Mouse (Mus musculus) T-helper 1 cell (primary cell): ENCODE measurements around the gene Eef2k.

Experiments
- in situ Hi-C: fragments of 300-600 bp; cut with MboI, MseI; formaldehyde crosslinking; loops from one replicate; pipeline ENCODE4 v1.15.1; 2025; ENCODE audit warnings: high pct_unique_total_duplicates

Eef2k gene

DNA sequence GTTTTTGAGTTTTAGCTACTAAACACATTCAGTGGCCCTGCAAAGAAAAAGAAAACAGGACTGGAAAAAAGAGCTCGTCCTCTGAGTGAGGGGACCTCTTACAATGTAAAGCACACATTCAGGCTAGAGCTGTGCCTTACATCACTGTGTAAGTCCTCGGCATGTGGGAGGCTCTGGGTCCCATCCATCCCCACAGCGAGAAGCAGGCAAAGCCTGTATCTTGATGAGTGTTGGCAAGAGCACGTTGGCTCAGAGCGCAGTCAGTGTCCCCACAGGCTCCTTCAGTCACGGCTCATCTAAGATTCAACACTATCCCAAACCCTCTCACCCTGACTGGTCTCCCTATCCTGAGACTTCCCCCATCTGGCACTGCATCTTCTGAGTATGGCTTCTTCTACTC lies 35.6 kb downstream of the Eef2k start:
- in situ Hi-C loops, result no loop called here

GRCm38 (mm10) chr7:120879972-120880371 lies 37.3 kb downstream of the Eef2k start:
- in situ Hi-C loops, result no loop called here

DNA sequence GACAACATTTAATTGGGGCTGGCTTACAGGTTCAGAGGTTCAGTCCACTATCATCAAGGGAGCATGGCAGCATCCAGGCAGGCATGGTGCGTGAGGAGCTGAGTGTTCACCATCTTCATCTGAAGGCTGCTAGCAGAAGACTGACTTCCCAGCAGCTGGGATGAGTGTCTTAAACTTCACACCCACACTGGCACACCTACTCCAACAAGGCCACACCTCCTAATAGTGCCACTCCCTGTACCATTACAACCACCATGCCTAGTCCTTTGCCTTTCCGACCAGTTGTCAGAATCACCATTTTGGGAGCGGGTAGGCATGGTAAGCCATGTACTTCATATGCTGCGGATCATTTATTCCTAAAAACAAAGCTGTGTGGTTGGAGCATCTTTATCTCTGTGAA lies 38.1 kb downstream of the Eef2k start:
- in situ Hi-C loops, result no loop called here

- in situ Hi-C loops, result no loop called here
Measured at GRCm38 (mm10) chr7:120881451-120881850, 38.8 kb downstream of the Eef2k start.

DNA sequence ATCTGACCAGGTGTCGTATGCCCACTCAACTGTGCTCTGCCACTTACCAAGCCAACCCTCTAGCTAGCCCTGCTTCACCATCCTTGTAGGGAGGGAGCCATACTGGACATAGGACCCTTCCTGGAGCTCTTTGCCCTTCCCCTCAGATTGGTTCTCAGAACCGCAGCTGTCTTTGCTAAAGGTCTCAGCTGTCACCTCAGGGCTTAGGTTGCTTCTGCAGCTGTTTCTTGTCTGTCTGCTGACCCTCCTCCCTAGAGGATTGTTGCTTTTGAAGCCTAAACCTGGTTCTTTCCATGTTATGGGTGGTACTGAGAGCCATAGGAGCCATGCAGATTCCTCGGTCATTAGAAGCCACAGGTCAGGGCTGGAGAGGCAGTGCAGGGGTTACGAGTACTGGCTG lies 40.0 kb downstream of the Eef2k start:
- in situ Hi-C loops, result no loop called here

GRCm38 (mm10) chr7:120883523-120884290 lies 41.1 kb downstream of the Eef2k start:
- in situ Hi-C loops, result no loop called here

DNA sequence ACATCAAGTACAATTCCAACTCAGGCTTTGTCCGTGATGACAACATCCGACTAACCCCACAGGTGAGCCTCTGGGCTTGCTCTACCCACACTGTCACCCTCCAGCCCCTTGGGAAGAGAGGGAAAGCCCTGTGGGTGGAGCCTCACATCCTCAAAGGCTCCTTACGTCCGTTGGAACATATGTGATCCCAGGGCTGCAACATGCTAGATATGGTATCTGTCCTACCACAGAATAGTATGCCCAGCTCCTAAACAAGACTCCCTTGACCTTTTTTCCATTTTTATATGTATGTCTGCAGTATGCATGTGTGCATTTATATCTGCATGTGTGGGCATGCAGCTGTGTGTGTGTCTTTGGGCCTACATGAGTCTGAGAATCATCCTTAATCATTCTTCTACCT lies 42.1 kb downstream of the Eef2k start:
- in situ Hi-C loops, result no loop called here

DNA sequence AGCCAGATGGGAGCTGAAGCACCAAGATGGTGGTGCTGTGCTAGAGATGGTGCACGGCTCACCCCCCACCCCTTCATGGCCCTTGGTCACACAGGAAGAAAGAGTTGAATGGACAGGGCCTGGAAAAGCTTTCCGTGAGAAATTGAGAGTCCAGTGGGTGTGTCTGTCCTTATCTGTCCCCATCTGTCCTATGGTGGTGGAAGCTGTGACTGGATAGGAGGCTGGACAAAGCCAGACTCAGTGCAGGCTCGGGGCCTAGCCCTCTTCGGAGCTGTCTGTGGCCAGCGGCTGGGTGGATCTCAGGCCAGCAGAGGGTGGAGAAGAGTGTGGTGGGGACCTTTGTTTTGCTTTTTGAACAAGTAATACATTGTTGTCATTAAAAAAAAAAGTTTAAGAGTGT lies 50.5 kb downstream of the Eef2k start:
- in situ Hi-C loops, result no loop called here

- in situ Hi-C loops, result no loop called here
Measured at GRCm38 (mm10) chr7:120897054-120897453, 54.4 kb downstream of the Eef2k start.

DNA sequence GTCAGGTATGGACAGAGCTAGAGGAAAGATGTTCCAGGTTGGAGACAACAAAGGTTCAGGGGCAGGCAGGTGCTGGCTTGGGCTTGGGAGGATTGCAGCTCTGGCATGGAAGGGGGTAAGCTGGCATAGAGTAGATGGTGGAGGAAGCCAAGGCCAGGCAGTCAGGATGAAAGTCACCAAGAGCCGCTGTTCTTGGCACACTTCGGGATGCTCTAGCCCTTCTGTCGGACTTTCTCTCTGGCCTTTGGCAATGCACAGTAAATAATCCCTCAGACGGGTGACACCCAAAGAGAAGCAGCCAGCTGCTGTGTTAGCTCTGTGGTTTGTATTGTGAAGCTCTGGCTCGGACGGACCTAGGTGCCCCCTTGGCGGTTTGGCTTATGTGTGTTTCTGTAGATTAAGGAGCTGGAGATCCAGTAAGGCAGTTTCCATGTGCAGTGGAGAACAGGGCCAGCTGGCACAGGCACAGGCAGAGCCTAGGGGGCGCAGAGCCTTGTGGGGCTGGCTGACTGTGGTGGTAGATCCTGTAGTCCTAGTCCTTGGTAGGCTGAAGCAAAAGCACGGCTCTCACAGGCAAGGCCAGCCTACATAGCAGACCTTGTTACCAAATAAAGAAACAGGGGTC lies 55.2 kb downstream of the Eef2k start:
- in situ Hi-C loops, result no loop called here

GRCm38 (mm10) chr7:120900191-120900590 lies 57.6 kb downstream of the Eef2k start:
- in situ Hi-C loops, result no loop called here

GRCm38 (mm10) chr7:120901701-120902100 lies 59.1 kb downstream of the Eef2k start:
- in situ Hi-C loops, result no loop called here

DNA sequence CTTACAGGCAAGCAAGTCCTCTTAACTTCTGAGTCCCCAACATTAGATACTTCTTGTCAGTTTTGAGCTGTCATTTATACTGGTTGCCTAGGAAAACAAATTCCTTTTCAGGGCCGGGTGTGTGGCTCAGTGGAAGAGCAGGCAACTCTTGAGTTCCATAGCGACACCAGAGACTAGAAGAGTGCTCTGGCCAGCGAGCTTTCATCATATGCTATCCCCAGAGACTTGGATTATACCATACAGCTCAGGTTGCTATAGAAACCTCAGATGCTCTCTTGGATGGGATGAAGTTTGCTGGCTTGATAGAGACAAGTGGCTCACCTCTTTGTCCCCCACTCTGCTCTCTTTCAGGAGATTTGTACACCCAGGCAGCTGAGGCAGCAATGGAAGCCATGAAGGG lies 60.3 kb downstream of the Eef2k start:
- in situ Hi-C loops, result no loop called here

GRCm38 (mm10) chr7:120910172-120910571 lies 67.5 kb downstream of the Eef2k start:
- in situ Hi-C loops, result loop anchor here (5.0 to 10.0 kb wide), 2 partner anchors 73 to 235 kb away; partner anchors contain the start of genes Mosmo and Pdzd9

- in situ Hi-C loops, result loop anchor here (5.0 to 10.0 kb wide), 2 partner anchors 74 to 236 kb away; partner anchors contain the start of genes Mosmo and Pdzd9
Measured at GRCm38 (mm10) chr7:120911268-120911667, 68.6 kb downstream of the Eef2k start.

DNA sequence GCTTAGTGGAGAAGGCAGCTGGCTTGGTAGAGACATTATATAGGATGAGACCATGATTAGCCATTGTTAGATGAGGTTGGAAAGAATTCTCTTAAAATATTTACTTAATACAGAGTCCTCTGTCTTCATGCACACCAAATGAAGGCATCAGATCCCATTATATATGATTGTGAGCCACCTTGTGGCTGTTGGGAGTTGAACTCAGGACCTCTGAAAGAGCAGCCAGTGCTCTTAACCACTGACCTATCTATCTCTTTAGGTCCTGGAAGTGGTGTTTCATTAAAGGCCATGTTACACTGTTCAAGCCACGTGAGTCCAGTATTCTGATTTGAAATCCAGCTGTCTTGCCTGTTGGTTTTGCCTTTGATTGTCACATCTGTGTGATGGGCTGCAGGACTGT lies 70.7 kb downstream of the Eef2k start:
- in situ Hi-C loops, result loop anchor here (5.0 to 10.0 kb wide), 2 partner anchors 76 to 239 kb away; partner anchors contain the start of genes Mosmo and Pdzd9

- in situ Hi-C loops, result loop anchor here (10.0 kb wide), 1 partner anchor 242 kb away; the partner anchor contains the start of genes Mosmo and Pdzd9
Measured at GRCm38 (mm10) chr7:120916262-120916875, 73.7 kb downstream of the Eef2k start.

GRCm38 (mm10) chr7:120917279-120917591 lies 74.6 kb downstream of the Eef2k start:
- in situ Hi-C loops, result loop anchor here (10.0 kb wide), 1 partner anchor 242 kb away; the partner anchor contains the start of genes Mosmo and Pdzd9

DNA sequence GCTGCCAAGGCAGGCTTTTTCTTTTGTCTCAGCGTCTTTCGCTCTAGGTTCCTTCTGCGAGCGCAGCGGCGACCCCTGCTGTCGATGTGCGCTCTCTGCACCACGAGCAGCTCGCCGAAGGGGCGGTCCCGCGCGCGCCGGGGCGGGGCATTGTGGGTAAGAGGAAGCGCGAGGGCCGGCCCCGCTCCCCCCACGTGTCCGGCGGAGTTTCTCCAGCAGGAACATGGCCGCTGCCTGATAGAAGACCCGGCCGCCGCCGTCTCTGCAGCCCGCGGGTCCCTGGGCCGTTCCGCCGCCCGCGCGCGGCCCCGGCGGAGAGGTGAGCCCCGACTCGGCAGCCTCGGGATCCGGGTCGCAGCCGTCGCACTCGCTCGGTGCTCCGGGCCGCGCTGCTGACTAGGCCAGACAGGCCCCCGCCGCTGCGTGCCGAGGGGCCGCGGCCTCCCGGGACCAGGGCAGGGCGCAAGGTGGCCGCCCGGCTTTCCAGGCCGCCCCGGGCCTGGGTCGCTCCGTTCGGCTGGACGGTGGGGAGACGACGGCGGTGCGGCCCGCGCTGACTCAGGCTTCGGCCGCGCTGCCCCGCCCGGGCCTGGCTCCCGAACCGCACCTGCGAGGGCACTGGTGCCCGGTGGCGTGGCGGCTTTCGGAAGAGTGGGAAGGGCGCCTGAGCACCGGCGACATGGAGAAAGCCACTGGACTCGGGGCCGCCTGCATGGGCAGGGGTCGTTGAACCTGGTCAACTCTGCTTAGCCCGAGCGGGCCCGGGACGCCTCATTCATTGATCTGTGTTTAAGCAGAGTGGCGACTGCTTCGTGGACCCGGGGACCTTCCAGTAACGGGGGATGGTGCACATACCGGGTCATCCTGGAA lies 75.2 kb downstream of the Eef2k start, which contains the start of gene Polr3e:
Polr3e (plus strand) TSS at position 153 of the 870 bp plus-strand sequence.
- in situ Hi-C loops, result loop anchor here (10.0 kb wide), 1 partner anchor 243 kb away; the partner anchor contains the start of genes Mosmo and Pdzd9

GRCm38 (mm10) chr7:120918526-120918962 lies 75.9 kb downstream of the Eef2k start:
- in situ Hi-C loops, result loop anchor here (10.0 kb wide), 1 partner anchor 244 kb away; the partner anchor contains the start of genes Mosmo and Pdzd9

DNA sequence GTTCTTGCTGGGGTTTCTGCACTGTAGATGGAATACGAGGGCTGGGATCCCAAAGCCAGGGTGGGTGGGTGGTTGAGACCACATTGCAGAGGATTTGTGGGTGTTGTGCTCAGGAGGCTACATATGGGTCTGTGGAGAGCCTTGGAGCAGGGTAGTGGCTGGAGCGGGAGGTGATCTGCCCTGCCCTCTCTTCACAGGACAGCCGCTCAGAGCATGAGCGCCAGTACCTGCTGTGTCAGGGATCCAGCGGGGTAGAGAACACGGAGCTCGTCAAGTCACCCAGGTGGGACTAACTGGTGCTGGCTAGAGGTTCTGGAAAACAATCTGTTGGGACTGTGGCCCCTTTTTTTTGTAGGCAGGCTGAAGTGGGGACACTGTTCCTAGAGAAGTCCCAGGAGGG lies 90.5 kb downstream of the Eef2k start:
- in situ Hi-C loops, result loop anchor here (5.0 kb wide), 1 partner anchor 184 kb away; no protein-coding TSS in a partner anchor
